Mouse (Mus musculus): ENCODE data around the gene Nktr. TPM values are rescaled to one million over a fixed set of nuclear protein-coding genes. Genes with fewer than 3 reads are reported as not detected.

The Nktr gene
- total and polyA plus RNA-seq, 2 experiments from 2014 or later, result 31.1 to 44.8 TPM

- Histone ChIP-seq H3K9me3 (replicated peaks; ENCODE audit: control insufficient read depth, low read length) (no peaks in the 10 kb centered on the region; the same call in 1 of the 2 replicates), H3K4me1 (ENCODE audit: control insufficient read depth, insufficient read depth) (peaks cover 9% of the 10 kb centered on the region), H3K9ac (replicated peaks; ENCODE audit: low read depth, low read length) (peak overlapping the region; percentile 49), H3K4me3 (ENCODE audit: low read depth, low read length) (peak overlapping the region; percentile 99), H3K27ac (ENCODE audit: low read depth) (peak overlapping the region; percentile 99), H3K27me3 (ENCODE audit: control insufficient read depth, insufficient read depth, low read length) (no peaks in the 10 kb centered on the region), H3K4me2 (ENCODE audit: low read depth, low read length) (peak overlapping the region; percentile 46), H3K36me3 (replicated peaks; ENCODE audit: control insufficient read depth, insufficient read depth, low read length) (peaks cover 6% of the 10 kb centered on the region)
- TF ChIP-seq CTCF (IDR thresholded peaks at IDR 0.05; ENCODE audit: low read depth) (no peak), EP300 (IDR thresholded peaks at IDR 0.05; ENCODE audit: low read depth) (no peak)
- DNase-seq (ENCODE audit: low spot score) (peak; percentile 7), ATAC-seq (ENCODE audit: insufficient read depth, low read depth) (no peak)
- 68% methylated on average over 15 of the region's 15 CpGs for WGBS
These were observed 781 bp upstream of the Nktr start for GRCm38 (mm10) chr9:121718070-121718705.

- Histone ChIP-seq H3K27me3 (ENCODE audit: control insufficient read depth, insufficient read depth, low read length) (no peaks in the 10 kb centered on the region), H3K4me2 (ENCODE audit: low read depth, low read length) (peak overlapping the region; percentile 88), H3K4me3 (ENCODE audit: low read depth, low read length) (peak overlapping the region; percentile 99), H3K9me3 (replicated peaks; ENCODE audit: control insufficient read depth, low read length) (no peaks in the 10 kb centered on the region; the same call in 1 of the 2 replicates), H3K27ac (ENCODE audit: low read depth) (peak overlapping the region; percentile 99), H3K36me3 (replicated peaks; ENCODE audit: control insufficient read depth, insufficient read depth, low read length) (no peaks in the 10 kb centered on the region), H3K9ac (replicated peaks; ENCODE audit: low read depth, low read length) (peak overlapping the region; percentile 99), H3K4me1 (ENCODE audit: control insufficient read depth, insufficient read depth) (peaks cover 9% of the 10 kb centered on the region)
- ATAC-seq (ENCODE audit: insufficient read depth, low read depth) (peak; percentile 59), DNase-seq (ENCODE audit: low spot score) (peak; percentile 55)
- under 1% methylated on average over 63 of the region's 87 CpGs for WGBS
- TF ChIP-seq CTCF (IDR thresholded peaks at IDR 0.05; ENCODE audit: low read depth) (no peak), EP300 (IDR thresholded peaks at IDR 0.05; ENCODE audit: low read depth) (0 out of 2 replicates have a peak, but pooled peaks have one; percentile 11)
These were observed 670 bp downstream of the Nktr start for GRCm38 (mm10) chr9:121719347-121720331.

- no peak for DNase-seq (ENCODE audit: low spot score)
- no peaks in the 10 kb centered on the region for H3K27me3 ChIP-seq (ENCODE audit: control insufficient read depth, insufficient read depth, low read length)
- H3K4me2 ChIP-seq (ENCODE audit: low read depth, low read length), result no peak overlapping the region
- 84% methylated on average over 6 of the region's 6 CpGs for WGBS
- peaks cover 60% of the 10 kb centered on the region for H3K36me3 ChIP-seq (replicated peaks; ENCODE audit: control insufficient read depth, insufficient read depth, low read length)
- no peak overlapping the region for H3K9ac ChIP-seq (replicated peaks; ENCODE audit: low read depth, low read length)
- H3K27ac ChIP-seq (ENCODE audit: low read depth), result no peak overlapping the region
- TF ChIP-seq EP300 (IDR thresholded peaks at IDR 0.05; ENCODE audit: low read depth) (no peak), CTCF (IDR thresholded peaks at IDR 0.05; ENCODE audit: low read depth) (no peak)
- ATAC-seq (ENCODE audit: insufficient read depth, low read depth), result no peak
- no peaks in the 10 kb centered on the region for H3K4me1 ChIP-seq (ENCODE audit: control insufficient read depth, insufficient read depth)
- H3K4me3 ChIP-seq (ENCODE audit: low read depth, low read length), result no peak overlapping the region
- H3K9me3 ChIP-seq (replicated peaks; ENCODE audit: control insufficient read depth, low read length), result no peaks in the 10 kb centered on the region
These were observed 21.5 kb downstream of the Nktr start for GRCm38 (mm10) chr9:121740490-121740889.

GRCm38 (mm10) chr9:121741168-121741567 lies 22.2 kb downstream of the Nktr start:
- 87% methylated on average over 3 of the region's 3 CpGs for WGBS
- no peak overlapping the region for H3K4me2 ChIP-seq (ENCODE audit: low read depth, low read length)
- ATAC-seq (ENCODE audit: insufficient read depth, low read depth), result no peak
- peaks cover 67% of the 10 kb centered on the region for H3K36me3 ChIP-seq (replicated peaks; ENCODE audit: control insufficient read depth, insufficient read depth, low read length)
- DNase-seq (ENCODE audit: low spot score), result no peak
- H3K4me3 ChIP-seq (ENCODE audit: low read depth, low read length), result no peak overlapping the region
- no peaks in the 10 kb centered on the region for H3K9me3 ChIP-seq (replicated peaks; ENCODE audit: control insufficient read depth, low read length)
- no peak for TF ChIP-seq EP300 (IDR thresholded peaks at IDR 0.05; ENCODE audit: low read depth)
- TF ChIP-seq CTCF (IDR thresholded peaks at IDR 0.05; ENCODE audit: low read depth), result no peak
- no peak overlapping the region for H3K27ac ChIP-seq (ENCODE audit: low read depth)
- no peak overlapping the region for H3K9ac ChIP-seq (replicated peaks; ENCODE audit: low read depth, low read length)
- no peaks in the 10 kb centered on the region for H3K27me3 ChIP-seq (ENCODE audit: control insufficient read depth, insufficient read depth, low read length)
- H3K4me1 ChIP-seq (ENCODE audit: control insufficient read depth, insufficient read depth), result no peaks in the 10 kb centered on the region

- Histone ChIP-seq H3K36me3 (replicated peaks; ENCODE audit: control insufficient read depth, insufficient read depth, low read length) (peaks cover 90% of the 10 kb centered on the region), H3K4me2 (ENCODE audit: low read depth, low read length) (no peak overlapping the region), H3K9me3 (replicated peaks; ENCODE audit: control insufficient read depth, low read length) (no peaks in the 10 kb centered on the region), H3K27ac (ENCODE audit: low read depth) (no peak overlapping the region), H3K4me3 (ENCODE audit: low read depth, low read length) (no peak overlapping the region), H3K9ac (replicated peaks; ENCODE audit: low read depth, low read length) (no peak overlapping the region), H3K27me3 (ENCODE audit: control insufficient read depth, insufficient read depth, low read length) (no peaks in the 10 kb centered on the region), H3K4me1 (ENCODE audit: control insufficient read depth, insufficient read depth) (no peaks in the 10 kb centered on the region)
- DNase-seq (ENCODE audit: low spot score) (no peak), ATAC-seq (ENCODE audit: insufficient read depth, low read depth) (no peak)
- 81% methylated on average over 8 of the region's 8 CpGs for WGBS
- TF ChIP-seq EP300 (IDR thresholded peaks at IDR 0.05; ENCODE audit: low read depth) (no peak), CTCF (IDR thresholded peaks at IDR 0.05; ENCODE audit: low read depth) (no peak)
These were observed 25.1 kb downstream of the Nktr start for GRCm38 (mm10) chr9:121744051-121744450.

All from heart, postnatal 0 days (tissue).